Mouse (Mus musculus): ENCODE results near the gene Timp1. TPM values are rescaled to one million over a fixed set of nuclear protein-coding genes. Genes with fewer than 3 reads are reported as not detected.

The Timp1 gene
- 329 and 381 TPM in 2 replicates for polyA plus RNA-seq (2012; rRNA removed)

DNA sequence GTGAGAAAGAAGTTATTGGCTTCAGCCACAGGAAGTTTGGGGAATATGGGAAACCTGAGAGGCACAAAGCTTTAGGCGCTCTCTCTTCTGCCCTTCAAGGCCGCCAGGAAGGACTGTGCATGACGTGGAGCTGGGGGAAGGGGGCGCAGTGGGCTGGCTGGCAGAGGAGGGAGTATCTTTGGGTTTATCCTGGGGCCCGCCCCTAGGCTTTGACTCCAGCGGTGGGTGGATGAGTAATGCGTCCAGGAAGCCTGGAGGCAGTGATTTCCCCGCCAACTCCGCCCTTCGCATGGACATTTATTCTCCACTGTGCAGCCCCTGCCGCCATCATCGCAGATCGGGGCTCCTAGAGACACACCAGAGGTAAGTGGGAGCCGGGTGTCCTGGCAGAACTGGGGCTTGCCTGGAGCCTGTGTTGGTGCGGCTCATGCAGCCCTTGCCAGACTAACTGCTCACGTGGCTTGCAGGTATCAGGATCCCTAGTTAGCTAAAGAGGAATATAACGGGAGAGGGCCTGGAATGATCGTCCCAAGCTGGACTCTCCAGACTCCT, at the start of gene Timp1:
Gene Timp1 (plus strand): TSS at position 205 of the 552 bp plus-strand sequence.

DNA sequence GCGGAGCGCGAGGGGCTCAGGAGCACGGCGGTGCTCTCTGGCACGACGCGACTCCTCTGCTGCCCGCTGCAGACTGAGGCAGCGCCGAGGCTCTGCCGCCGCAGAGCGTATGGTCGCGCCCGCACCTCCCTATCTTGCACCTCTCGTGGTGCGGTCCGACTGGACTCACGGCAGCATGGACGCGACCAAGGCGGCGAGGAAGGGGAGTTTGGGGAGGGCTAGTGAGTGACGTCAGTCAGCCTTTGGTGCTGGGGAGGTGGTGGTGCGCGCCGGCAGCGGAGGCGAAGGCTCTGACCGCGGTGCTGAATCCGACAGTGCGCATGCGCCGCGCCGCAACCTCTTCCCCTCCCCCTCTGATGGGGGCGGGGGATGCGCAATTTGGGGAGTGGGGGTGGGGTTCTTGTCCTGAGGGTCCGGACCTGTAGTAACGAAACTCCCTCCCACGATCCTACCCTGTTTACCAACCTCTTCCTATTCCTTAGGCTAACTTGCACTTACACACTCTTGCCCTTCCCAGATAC, 50.9 kb downstream of the Timp1 start, which contains the start of gene Syn1:
Gene Syn1 (minus strand): TSS at position 161 of the 521 bp plus-strand sequence.

Other genes starting within 250 kb of the Timp1 start
- gene Uba1, start 211.8 kb upstream of the Timp1 start, polyA plus RNA-seq (2012; rRNA removed): 458 and 462 TPM in 2 replicates
- gene Cdk16, start 182.2 kb upstream of the Timp1 start, polyA plus RNA-seq (2012; rRNA removed): 248 and 329 TPM in 2 replicates
- gene Usp11, start 166.3 kb upstream of the Timp1 start, polyA plus RNA-seq (2012; rRNA removed): 32.1 and 42.6 TPM in 2 replicates
- 170 and 211 TPM in 2 replicates for gene Araf, start 72.4 kb upstream of the Timp1 start, polyA plus RNA-seq (2012; rRNA removed)
- gene Syn1, start 50.8 kb downstream of the Timp1 start, polyA plus RNA-seq (2012; rRNA removed): 1.3 and 1.9 TPM in 2 replicates
- 33.8 and 36.4 TPM in 2 replicates for gene Cfp, start 61.4 kb downstream of the Timp1 start, polyA plus RNA-seq (2012; rRNA removed)
- 28.1 and 28.9 TPM in 2 replicates for gene Elk1, start 80.4 kb downstream of the Timp1 start, polyA plus RNA-seq (2012; rRNA removed)
- gene Uxt, start 91.9 kb downstream of the Timp1 start, polyA plus RNA-seq (2012; rRNA removed): 8.6 and 12.4 TPM in 2 replicates
- 0.49 and 0.91 TPM in 2 replicates for gene Zfp182, start 192.2 kb downstream of the Timp1 start, polyA plus RNA-seq (2012; rRNA removed)
- gene Spaca5, start 198.2 kb downstream of the Timp1 start, polyA plus RNA-seq (2012; rRNA removed): not detected in 2 replicates
- 0.12 and 0.16 TPM in 2 replicates for gene Zfp300, start 219.4 kb downstream of the Timp1 start, polyA plus RNA-seq (2012; rRNA removed)
- gene Ssxa1, start 245.7 kb downstream of the Timp1 start, polyA plus RNA-seq (2012; rRNA removed): not detected in 2 replicates